Mouse (Mus musculus): Measurements from ENCODE around the gene Cbfa2t3.

The Cbfa2t3 gene

DNA sequence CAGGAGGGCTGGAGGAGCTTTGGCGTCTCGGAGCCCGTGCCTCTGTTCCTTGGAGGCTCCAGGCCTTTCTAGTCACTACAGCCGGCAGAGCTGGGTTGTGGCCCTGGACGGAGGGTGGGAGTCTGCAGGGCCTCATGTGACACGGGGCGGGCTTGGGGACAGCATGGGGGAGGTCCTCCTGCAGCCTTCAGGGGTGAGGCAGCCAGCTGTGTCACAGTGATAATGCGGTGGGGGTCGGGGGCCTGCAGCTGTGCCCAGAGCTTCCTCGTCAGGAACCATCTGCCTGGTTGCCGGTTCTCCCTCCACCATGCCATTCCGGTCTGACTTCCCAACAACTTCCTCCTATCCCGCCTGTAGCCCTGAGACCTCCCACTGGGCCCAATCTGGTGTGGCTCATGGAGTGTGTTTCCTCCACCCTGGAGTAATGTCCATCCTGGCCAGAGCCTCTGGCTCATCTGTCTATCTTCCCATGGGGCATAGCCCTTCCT lies at the start of gene Cbfa2t3:
TSS of gene Cbfa2t3 (minus strand) at position 105 of the 488 bp plus-strand sequence.
- peak; percentile 59 to 71 for DNase-seq

DNA sequence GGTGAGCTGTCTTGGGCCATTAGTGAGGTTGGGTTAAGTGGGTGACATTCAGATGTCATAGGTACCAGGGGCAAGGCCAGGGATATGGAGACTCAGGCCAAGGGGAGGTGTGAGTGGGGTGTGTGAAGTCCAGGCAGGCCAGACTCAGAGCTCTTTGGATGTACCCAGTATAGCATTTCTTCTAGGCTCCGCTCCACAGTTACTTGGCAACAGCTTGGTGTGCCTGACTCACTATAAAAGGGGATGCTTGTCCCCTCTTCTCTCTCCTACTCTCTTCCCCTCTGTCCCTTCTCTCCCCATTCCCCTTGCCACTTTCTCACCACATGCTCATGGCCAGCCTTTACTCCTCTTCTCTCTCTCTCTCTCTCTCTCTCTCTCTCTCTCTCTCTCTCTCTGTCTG lies 48.9 kb upstream of the Cbfa2t3 start:
- no peak for DNase-seq

DNA sequence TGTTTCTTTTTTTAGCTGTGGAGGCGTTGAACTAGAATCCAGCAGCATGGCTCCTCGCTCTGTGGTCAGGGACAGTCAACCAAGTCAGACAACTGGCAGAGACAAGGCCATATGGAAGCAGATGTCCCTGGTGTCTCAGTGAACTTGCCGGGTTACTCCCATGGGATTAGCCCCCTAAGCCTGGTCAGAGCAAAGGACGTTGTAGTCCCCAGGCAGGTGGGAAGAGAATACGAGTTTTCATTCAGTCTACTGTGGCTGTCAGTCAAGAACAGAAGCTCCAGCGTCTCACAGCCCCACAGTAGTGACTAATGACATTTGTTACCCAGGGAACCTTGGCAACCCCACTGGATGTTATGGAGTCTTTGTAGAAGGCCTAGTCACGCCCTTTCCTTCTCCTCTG lies 47.5 kb upstream of the Cbfa2t3 start:
- DNase-seq = no peak

DNA sequence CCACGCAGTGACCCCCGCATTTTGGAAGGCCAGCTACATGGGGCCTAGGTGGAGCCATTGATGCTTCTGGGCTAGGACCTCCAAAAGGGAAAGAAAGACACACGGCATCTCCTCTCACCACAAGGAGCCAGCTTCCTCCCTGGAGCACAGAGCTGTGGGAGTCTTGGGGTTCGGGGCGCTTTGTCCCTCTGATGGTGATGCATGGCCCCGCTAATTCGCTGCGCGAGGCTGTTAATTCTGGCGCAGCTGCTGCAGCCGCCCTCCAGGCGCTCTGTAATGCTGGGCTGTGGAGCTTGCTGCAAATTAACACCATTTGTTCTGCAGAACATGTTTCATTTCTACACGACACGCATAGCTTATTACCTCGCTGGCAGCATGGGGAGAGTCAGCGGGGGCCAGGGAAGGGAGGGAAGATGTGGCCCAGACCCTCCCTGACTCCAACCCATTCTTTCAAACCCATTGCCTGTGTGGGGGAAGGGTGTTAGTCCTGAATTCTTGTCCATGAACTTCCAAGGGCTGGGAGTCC lies 46.9 kb upstream of the Cbfa2t3 start:
- DNase-seq = no peak

DNA sequence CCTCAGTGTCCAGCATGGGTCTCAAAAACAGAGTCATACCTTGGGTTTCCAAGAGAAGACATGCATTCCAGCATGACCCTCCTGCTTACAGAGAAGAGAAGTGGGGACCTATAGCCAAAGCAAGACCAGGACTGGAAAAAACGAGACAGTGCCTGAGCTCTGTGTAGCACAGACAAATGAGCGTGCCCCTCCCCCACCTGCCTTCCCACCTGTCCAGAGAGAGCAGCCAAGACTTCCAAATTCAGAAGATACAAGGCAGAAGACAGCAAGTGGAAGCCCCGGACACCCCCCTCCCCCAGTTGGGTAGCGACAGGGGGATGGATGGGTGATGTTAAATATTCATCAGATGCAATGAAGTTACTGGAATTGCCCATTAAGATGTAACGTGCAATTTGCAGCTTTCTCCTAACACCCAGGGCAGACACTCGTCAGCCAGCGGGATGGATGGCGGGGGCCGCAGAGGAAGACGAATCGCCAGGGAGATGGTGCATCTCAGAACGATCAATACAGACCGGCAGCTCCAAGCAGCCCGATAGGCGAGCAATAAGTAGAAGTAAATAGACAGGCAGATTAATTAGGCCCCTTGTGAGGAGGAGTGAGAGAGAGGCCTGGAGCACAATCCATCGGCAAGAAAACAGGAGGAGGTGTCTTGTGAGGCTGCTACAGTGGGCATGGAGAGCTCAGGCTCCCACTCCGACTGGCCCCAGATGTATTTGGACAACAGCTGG lies 46.3 kb upstream of the Cbfa2t3 start:
- DNase-seq = no peak

DNA sequence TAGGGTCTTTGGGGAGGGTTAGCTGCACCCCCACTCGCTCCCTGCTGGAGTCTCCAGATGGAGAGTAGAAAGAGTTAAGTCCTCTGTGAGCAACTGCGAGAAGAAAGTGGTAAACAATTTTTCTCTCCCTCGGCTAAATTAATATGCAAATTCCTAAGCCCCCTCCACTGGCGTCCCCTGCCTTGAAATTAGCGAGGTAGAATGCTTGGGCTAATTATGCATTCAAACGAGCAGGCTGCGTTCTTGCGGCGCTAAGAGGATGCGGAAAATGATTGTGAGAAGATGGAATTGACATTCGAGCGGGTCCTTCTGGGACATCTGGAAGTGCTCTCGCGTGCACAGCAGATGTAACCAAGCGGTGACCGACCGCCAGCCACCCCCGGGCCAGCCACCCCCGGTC lies 43.6 kb upstream of the Cbfa2t3 start:
- no peak for DNase-seq

DNA sequence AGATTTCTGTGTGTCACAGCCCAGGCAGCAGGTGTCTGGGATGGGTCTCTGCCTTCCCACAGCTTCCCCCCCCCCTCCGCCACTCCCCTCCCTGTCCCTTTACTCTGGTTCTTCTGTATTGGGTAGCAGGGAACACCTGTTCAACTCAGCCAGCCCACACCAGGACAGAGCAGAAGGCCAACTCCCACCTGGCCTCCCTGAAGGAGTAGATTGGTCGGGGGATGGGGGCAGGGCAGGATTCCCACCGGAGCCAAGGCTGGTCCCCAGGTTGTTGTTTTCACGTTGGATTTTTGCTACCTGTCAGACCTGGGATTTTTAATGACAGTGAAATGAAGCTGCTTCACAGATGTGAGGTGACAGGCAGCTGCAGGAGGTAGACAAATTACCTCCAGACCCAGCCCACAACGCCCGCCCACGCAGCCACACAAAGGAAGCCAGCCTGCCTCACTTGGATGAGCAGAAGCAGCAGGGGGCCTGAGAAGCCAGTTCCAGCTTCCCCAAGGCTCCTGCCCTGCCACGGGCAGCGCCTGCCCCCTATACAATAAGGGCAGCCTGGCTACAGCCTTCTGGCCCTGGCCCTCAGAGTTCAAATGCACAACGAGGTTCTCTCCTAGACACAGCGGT lies 40.3 kb upstream of the Cbfa2t3 start:
- peak; percentile 56 to 67 for DNase-seq

DNA sequence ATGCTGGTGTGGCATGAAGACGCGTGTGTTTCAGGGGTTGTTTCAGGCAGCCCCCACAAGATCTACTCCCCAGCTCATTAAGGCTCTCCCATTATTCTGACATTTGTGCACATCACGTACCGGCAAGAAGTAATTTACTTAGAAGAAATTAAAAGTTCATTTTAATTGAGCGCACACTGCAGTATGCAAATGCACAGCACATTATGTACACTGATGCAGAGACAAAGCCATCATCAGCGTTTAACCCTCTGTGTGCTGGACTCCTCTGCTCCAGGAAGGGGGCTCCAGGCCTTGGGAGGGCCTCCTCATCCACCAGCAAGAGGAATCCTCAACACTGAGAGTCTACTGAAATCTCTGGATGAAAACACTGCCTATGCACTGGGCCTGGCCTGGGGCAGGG lies 39.0 kb upstream of the Cbfa2t3 start:
- DNase-seq = no peak

DNA sequence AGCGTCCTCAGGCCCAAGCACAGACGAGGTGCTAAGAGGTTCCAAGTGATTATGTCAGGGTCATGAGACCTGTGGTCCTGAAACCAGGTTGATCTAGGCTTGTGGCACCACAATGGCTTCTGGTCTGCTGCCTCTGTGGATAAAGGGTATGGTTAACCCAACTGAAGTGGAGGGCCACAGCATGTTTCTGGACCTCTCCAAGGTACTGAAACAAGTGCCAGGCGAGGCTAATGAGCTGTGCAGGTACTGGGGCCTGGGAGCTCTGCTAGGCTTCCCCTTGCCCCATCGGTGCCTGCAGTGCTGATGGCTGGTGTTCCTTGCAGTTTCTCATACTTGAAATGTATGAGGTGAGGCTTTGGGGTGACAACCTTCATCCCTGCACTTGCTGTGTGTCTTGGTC lies 38.2 kb upstream of the Cbfa2t3 start:
- DNase-seq = peak; percentile 50 to 64

DNA sequence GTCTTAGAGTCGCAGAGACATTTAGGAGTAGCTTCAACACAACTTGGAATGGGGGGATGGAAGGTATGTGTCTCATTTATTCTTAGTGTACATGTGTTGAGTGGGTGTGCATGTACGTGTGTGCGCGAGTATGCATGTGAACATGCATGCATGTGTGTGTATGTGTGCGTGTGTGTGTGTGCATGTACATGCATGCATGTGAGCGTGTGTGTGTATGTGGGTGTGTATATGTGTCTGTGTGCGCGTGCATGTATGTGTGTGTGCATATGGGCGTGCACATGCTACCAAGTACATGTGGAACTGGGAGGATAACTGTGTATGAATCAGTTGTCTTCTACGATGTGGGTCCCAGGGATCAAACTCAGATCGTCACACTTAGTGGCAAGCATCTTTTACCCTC lies 37.7 kb upstream of the Cbfa2t3 start:
- no peak for DNase-seq

DNA sequence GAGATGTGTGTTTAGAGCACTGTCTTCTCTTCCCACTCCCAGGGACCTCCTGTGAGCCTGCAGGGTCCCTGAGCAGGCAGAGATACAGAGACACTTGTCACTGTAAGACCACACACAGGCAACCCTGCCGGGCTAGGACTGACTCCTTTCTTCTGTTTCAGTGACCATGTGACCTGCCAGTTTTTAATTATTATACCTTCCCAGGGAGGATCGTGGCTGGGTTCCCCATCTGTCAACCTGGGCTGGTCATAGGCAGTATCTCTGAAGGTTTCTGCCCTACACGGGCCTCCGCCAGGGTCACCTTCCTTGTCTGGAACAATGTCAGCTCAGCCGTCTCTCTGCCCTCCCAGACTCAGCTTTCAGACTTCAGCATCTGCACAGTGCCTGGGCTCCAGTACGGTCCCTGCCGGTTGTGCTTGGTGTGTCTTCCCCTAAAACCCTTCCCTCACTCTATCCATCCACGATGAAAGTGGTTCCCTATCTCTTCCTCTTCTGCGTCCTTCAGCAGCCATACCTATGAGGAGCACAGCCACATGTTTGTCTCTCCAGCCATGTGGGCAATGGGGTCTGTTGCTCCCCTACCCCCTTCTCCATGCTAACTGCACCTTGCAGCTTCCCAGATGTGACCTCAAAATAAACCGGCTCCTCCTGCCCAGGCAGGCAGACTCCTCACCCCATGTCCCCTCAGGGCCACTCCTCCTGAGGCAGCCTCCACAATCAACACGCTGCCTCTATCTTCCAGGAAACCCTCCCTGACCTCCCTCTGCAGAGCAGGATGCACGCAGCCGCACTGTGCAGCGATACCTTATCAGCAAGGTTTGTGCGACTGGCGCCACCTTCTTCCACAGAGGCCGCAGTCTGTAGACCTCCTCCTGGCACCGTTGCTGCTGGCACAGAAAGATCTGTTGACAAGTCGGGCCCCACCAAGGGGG lies 36.9 kb upstream of the Cbfa2t3 start:
- DNase-seq = no peak

DNA sequence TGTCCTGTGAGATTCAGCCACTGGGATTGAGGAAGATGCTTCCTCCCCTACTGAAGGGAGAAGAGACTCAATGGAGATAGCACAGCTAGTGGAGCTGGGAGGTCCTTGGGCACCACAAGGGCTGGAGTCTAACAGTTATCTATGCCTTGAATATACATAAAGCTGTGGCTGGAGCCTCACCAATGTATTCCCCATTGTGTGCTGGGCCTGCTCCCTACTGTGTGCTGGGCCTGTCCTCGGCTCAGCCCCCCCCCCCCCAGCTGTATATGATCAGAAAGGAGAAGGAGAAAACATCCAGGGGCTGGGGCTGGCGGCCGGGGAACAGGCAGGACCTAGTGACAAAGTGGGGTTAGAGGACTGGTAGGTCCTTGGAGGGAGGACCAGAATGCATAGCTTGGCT lies 36.2 kb upstream of the Cbfa2t3 start:
- no peak for DNase-seq

DNA sequence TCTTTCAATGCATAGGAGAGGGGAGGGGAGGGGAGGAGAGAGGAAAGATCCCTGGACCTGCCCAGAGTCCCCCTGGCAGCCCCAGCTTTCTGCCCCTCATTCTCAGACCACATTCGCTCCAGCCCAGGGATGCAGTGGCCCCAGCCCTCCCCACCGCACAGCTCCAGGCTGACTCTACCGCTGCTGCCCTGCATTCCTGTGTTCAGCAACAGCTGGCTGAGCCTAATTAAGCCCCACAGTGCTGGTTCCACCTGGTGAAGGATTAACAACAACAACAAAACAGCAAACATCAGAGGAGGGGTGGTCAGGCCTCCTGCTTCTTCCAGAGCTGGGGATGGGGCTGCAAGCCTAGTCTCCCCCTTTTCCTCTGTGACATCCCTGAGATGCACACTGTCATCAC lies 29.7 kb upstream of the Cbfa2t3 start:
- no peak for DNase-seq

DNA sequence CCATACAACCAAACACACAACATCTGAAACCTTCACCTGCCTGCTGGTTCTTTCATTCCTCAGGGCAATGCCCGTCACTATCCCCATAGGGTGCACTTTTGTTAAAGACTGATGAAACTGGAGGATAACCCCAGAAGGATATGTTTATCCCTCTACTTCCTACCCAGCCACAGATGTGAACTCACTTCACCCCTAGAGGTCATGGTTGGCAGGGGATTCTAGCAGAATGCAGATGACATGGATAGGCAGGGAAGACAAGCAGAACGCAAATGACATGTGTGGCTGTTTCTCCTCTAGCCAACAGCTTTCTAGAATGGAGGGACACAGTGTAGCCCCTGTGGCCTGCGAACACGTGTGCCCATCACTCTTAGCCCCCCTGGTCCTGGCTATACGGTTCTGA lies 28.5 kb upstream of the Cbfa2t3 start:
- no peak for DNase-seq

DNA sequence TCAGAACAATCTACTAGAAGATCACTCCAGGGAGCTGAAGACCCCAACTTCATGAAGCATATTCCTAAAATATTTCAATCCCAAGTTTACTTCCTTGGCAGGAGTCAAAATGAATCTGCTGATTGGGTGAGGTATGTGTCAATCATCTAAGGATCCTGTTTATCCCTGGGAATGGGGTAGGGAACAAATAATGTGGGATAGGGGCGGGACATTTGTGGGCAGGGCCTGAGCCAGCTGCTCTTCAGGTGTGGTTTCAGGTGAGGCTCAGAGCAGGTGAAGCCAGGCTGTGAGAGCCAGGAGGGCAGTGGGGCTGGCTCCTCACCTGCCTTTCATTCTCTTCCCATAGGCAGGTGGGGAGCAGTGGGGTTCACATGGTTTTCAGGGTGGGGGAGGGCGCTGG lies 27.9 kb upstream of the Cbfa2t3 start:
- no peak for DNase-seq

DNA sequence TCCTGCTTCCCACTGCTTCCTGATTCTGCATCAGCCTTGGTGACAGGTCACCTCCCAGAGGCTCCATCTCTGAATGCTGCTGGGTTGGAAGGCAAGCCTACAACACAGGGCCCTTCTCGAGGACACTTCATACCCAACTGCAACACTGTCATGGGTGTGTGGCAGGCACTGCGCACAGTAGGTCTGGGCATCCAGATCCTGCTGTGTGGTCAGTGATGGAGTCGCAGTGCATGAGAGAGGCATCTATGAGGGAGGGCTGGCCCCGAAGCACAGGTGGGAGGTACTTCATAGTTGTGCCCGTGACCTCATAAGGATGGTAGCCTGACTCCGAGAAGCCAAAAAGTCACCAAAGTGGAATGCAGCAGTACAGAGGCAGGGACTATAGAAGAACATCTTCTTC lies 26.3 kb upstream of the Cbfa2t3 start:
- DNase-seq = no peak

DNA sequence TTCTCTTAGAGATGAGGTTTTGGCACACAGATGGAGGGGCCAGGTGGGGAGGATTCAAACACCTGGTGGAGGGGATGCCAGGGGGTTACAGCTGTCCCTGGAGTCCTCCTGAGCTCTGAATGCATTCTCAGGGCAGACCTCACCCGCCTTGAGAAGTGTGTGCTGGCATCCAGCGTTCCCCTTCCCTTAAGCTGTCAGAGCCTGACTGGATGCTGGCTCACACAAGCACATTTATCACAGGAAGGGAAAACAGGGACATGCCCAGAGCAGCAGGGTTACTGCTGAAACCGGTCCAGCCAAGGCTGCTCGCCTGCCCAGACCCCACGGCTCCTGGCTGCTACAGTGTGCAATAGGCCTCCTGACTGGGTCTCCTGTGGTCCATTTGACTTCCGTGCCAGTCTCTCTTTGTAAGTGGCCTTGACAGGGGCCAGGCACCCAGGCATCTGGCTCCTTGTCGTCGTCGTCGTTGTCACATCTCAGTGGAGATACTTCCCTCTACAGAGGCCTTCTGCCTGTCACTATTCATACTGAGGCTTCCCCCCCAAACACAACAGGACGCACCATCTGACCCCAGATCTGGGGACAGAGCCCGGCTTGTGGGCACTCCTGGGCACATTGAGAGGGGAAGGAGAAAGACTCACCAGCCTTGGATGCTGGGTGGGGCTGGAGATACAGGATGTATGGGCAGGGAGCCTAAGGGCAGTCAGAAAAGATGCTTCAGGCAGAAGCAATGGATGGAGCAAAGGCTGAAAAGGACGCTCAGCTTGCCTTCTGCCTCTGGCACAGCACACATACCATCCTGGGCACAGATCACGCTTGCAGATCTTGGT lies 22.1 kb upstream of the Cbfa2t3 start:
- DNase-seq = no peak

DNA sequence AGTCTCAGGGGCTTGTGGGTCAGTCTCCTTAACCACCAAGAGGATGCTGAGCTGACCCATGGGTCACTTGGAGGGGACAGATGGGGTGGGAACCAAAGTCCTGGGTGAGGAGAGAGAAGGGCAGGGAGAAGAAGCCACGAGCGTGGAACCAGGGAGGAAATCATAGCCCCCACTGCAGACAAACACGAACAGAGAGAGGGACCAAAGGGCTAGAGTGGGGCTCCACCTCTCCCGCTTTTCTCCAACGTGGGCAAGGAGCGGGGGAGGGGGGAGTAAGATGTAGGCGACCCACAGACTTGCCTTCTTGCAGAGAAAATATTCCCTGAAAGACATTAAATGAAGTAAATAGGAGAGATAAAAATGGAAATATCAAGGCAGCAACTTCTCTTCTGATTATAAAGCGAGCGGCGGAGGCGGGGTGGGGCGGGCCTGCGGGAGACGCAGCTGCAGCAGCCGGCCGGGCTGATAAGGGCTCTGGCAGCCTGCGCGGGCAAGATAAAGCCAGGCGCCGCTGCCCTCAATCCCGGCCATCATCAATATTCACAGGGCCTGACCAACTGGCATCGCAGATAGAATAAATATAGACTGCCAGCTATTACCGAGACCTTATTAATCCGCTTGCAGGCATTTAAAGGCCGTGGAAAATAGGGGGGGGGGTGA lies 21.3 kb upstream of the Cbfa2t3 start:
- peak; percentile 32 to 55 for DNase-seq

DNA sequence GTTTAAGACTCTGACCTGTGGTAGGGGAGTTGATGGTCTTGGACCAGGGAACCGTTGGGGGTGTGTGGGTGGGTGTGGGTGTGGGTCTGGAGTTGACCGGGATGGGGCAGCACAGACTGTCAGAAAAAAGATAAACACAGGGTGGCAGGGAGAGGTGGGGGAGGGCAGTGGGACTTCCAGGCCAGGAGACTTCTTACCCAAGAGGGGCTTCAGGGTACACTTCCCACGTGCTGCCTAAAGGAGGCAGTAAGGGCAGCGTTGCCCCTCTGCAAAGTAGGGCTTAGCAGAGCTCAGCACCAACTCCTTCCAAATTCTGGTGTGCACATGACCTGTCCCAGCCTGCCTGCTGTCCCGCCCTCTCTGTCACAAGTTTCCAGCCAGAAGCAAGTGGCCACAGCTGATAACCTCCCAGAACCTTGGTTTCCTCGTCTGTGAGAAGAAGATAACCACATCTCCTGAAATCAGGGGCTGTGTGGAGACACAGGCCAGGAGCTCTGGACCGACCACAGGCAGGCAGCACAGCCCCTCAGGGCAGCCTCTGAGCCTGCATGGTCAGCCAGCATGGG lies 20.7 kb upstream of the Cbfa2t3 start:
- DNase-seq = peak in 1 of 2 experiments; percentile 22

DNA sequence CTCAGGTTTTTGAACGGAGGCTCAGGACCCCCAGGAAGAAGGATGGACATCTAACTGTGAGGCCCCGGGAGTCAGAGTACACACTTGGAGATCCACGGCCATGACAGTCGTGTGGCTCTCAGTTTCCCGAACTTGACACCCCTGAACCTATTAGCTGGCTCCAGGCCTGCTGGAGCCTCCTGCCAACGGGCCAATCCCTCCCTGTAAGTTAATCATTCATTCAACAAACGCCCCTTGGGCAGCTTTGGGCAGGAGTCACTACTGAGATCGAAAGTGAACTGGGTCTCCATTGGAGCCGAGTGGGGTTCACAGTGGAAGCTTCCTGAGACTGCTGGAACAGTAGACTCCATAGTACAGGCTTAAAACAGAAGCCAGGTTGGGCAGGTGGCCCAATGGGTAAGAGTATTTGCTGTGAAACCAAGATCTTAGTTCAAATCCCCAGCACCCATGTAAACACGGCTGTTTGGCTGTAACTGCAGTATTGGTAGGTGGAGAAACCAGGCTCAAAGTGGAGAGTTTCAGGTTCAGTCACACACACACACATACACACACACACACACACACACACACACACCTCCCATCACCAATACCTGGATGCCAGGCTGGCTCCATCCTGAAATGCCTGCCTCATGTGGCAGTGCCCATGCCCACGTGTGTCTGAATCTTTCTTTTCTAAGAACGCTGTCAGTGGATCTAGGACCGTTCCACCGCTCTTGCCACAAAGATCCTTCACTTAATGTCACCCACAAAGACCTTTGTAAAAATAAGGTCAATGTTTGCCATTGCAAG lies 20.0 kb upstream of the Cbfa2t3 start:
- DNase-seq = no peak
